Mouse (Mus musculus) midbrain, embryonic 15.5 days (tissue): Measurements from ENCODE around the gene Cdk12. TPM values are rescaled to one million over a fixed set of nuclear protein-coding genes. Genes with fewer than 3 reads are reported as not detected.
"Not testable (repeated sequence)": the region's sequence is repeated elsewhere in the genome, so short reads cannot be mapped to it uniquely, and the experiment has no call there.

Experiments used
- ATAC-seq: fragments of 200-750 bp; cut with Nextera tagmentation; replicated peaks from 2 replicates; pipeline ENCODE4 v1.8.0; 2017; ENCODE audit warnings: moderate TSS enrichment
- H3K27ac ChIP-seq: fragments of 300-500 bp; sonication (generic); 2 replicates; pipeline ENCODE4 v1.5.1; 2015; ENCODE audit warnings: mild to moderate bottlenecking, inconsistent platforms
- H3K27me3 ChIP-seq: fragments of 300-500 bp; sonication (generic); replicated peaks from 2 replicates; pipeline ENCODE4 v1.6.1; 2015; ENCODE audit warnings: inconsistent platforms
- H3K36me3 ChIP-seq: fragments of 300-500 bp; sonication (generic); replicated peaks from 2 replicates; pipeline ENCODE4 v1.6.1; 2015; ENCODE audit warnings: inconsistent platforms
- H3K4me1 ChIP-seq: fragments of 300-500 bp; sonication (generic); 2 replicates; pipeline ENCODE4 v1.6.1; 2015; ENCODE audit warnings: inconsistent platforms
- H3K4me2 ChIP-seq: fragments of 300-500 bp; sonication (generic); 2 replicates; pipeline ENCODE4 v1.6.1; 2015; ENCODE audit warnings: inconsistent platforms, mild to moderate bottlenecking, moderate library complexity
- H3K4me3 ChIP-seq: fragments of 300-500 bp; sonication (generic); 2 replicates; pipeline ENCODE4 v1.5.1; 2015; ENCODE audit warnings: mild to moderate bottlenecking, inconsistent platforms
- H3K9ac ChIP-seq: fragments of 300-500 bp; sonication (generic); 2 replicates; pipeline ENCODE4 v1.6.1; 2015; ENCODE audit warnings: mild to moderate bottlenecking, inconsistent platforms
- H3K9me3 ChIP-seq: fragments of 300-500 bp; sonication (generic); 2 replicates; pipeline ENCODE4 v1.6.1; 2016; ENCODE audit warnings: inconsistent platforms
- WGBS: fragments of 180-500 bp; shearing (Covaris S2); methylation state at CpG from one replicate; pipeline ENCODE4 v1.1.7; 2015; ENCODE audit warnings: mixed read lengths; 5-methylcytosine and 5-hydroxymethylcytosine counted together
- polyA plus RNA-seq: library from polyadenylated mRNA; unstranded; fragments of >200 nt; fragmentation: Nextera tagmentation; extraction: Ambion mirVana; gene quantifications from 2 replicates; pipeline ENCODE4 v1.2.1, GENCODE M21; 2015

Cdk12 gene
- polyA plus RNA-seq, result 9.5 and 9.7 TPM in 2 replicates

GRCm38 (mm10) chr11:98202641-98203350 lies at the start of gene Cdk12:
TSS of gene Cdk12 (plus strand) at chr11:98203059.
- no peaks in the 10 kb centered on the region for H3K36me3 ChIP-seq
- H3K4me2 ChIP-seq, result peak within 1 kb of the TSS; percentile 96
- under 1% methylated on average over 60 of the region's 63 CpGs for WGBS
- ATAC-seq, result peak; percentile 94
- H3K4me3 ChIP-seq, result peak within 1 kb of the TSS; percentile 91
- no peaks in the 10 kb centered on the region for H3K9me3 ChIP-seq
- peaks cover 33% of the 10 kb centered on the region for H3K4me1 ChIP-seq
- H3K27ac ChIP-seq, result peak within 1 kb of the TSS; percentile 99
- H3K9ac ChIP-seq, result peak within 1 kb of the TSS; percentile 97
- H3K27me3 ChIP-seq, result no peaks in the 10 kb centered on the region

- 88% methylated on average over 6 of the region's 6 CpGs for WGBS
- Histone ChIP-seq H3K36me3 (peaks cover 36% of the 10 kb centered on the region), H3K27me3 (no peaks in the 10 kb centered on the region), H3K27ac (no peak overlapping the region), H3K4me1 (peaks cover 3% of the 10 kb centered on the region; the same call in 1 of the 2 replicates), H3K4me3 (no peak overlapping the region), H3K4me2 (no peak overlapping the region), H3K9ac (no peak overlapping the region), H3K9me3 (no peaks in the 10 kb centered on the region)
- ATAC-seq, result no peak
Measured at GRCm38 (mm10) chr11:98155094-98155493, 47.8 kb upstream of the Cdk12 start.

- H3K36me3 ChIP-seq, result peaks cover 64% of the 10 kb centered on the region
- no peak overlapping the region for H3K4me2 ChIP-seq
- no peaks in the 10 kb centered on the region for H3K27me3 ChIP-seq
- no peak overlapping the region for H3K9ac ChIP-seq
- H3K27ac ChIP-seq, result no peak overlapping the region
- H3K4me1 ChIP-seq, result no peaks in the 10 kb centered on the region
- WGBS, result 88% methylated on average over 1 of the region's 1 CpGs
- H3K4me3 ChIP-seq, result no peak overlapping the region
- no peaks in the 10 kb centered on the region for H3K9me3 ChIP-seq
- ATAC-seq, result no peak
Measured at GRCm38 (mm10) chr11:98168400-98168799, 34.5 kb upstream of the Cdk12 start.

GRCm38 (mm10) chr11:98182149-98182548 lies 20.7 kb upstream of the Cdk12 start:
- WGBS, result 98% methylated on average over 3 of the region's 3 CpGs
- H3K9ac ChIP-seq, H3K9me3 ChIP-seq, H3K4me2 ChIP-seq, H3K27me3 ChIP-seq, H3K27ac ChIP-seq, H3K4me1 ChIP-seq, ATAC-seq, H3K4me3 ChIP-seq: not testable (repeated sequence)
- H3K36me3 ChIP-seq, result peaks cover 50% of the 10 kb centered on the region

- H3K4me3 ChIP-seq, result no peak overlapping the region
- no peak overlapping the region for H3K9ac ChIP-seq
- no peak overlapping the region for H3K4me2 ChIP-seq
- H3K9me3 ChIP-seq, result no peaks in the 10 kb centered on the region
- peaks cover 32% of the 10 kb centered on the region for H3K36me3 ChIP-seq
- no peak overlapping the region for H3K27ac ChIP-seq
- WGBS, result 93% methylated on average over 9 of the region's 9 CpGs
- ATAC-seq, result no peak
- H3K4me1 ChIP-seq, result peaks cover 22% of the 10 kb centered on the region
- no peaks in the 10 kb centered on the region for H3K27me3 ChIP-seq
Measured at GRCm38 (mm10) chr11:98187640-98188395, 15.0 kb upstream of the Cdk12 start.

- no peaks in the 10 kb centered on the region for H3K9me3 ChIP-seq
- WGBS, result 90% methylated on average over 5 of the region's 5 CpGs
- no peak overlapping the region for H3K4me2 ChIP-seq
- H3K27ac ChIP-seq, result no peak overlapping the region
- ATAC-seq, result no peak
- H3K36me3 ChIP-seq, result peaks cover 16% of the 10 kb centered on the region; the same call in 1 of the 2 replicates
- H3K9ac ChIP-seq, result no peak overlapping the region
- H3K4me1 ChIP-seq, result peaks cover 27% of the 10 kb centered on the region
- H3K4me3 ChIP-seq, result no peak overlapping the region
- no peaks in the 10 kb centered on the region for H3K27me3 ChIP-seq
Measured at GRCm38 (mm10) chr11:98190820-98191219, 12.0 kb upstream of the Cdk12 start.

GRCm38 (mm10) chr11:98192901-98193805 lies 9.7 kb upstream of the Cdk12 start, which contains the start of gene Med1:
TSS of gene Med1 (minus strand) at chr11:98193293.
- no peaks in the 10 kb centered on the region for H3K9me3 ChIP-seq
- no peaks in the 10 kb centered on the region for H3K27me3 ChIP-seq
- WGBS, result under 1% methylated on average over 53 of the region's 53 CpGs
- peak within 1 kb of the TSS; percentile 68 for H3K4me3 ChIP-seq
- peak within 1 kb of the TSS; percentile 91 for H3K9ac ChIP-seq
- peak within 1 kb of the TSS; percentile 91 for H3K27ac ChIP-seq
- peak; percentile 96 for ATAC-seq
- peak within 1 kb of the TSS; percentile 68 for H3K4me2 ChIP-seq
- H3K36me3 ChIP-seq, result peaks cover 1% of the 10 kb centered on the region; the same call in 1 of the 2 replicates
- H3K4me1 ChIP-seq, result peaks cover 27% of the 10 kb centered on the region

- peak overlapping the region; percentile 95 for H3K4me2 ChIP-seq
- no peaks in the 10 kb centered on the region for H3K9me3 ChIP-seq
- H3K27ac ChIP-seq, result peak overlapping the region; percentile 99
- H3K4me1 ChIP-seq, result peaks cover 25% of the 10 kb centered on the region
- peak overlapping the region; percentile 69 for H3K9ac ChIP-seq
- H3K4me3 ChIP-seq, result peak overlapping the region; percentile 91
- WGBS, result 3% methylated on average over 27 of the region's 27 CpGs
- no peaks in the 10 kb centered on the region for H3K27me3 ChIP-seq
- H3K36me3 ChIP-seq, result no peaks in the 10 kb centered on the region
- no peak for ATAC-seq
Measured at GRCm38 (mm10) chr11:98201791-98202640, 843 bp upstream of the Cdk12 start.

GRCm38 (mm10) chr11:98203351-98203911 lies 572 bp downstream of the Cdk12 start:
- Histone ChIP-seq H3K4me3 (peak overlapping the region; percentile 91), H3K4me2 (peak overlapping the region; percentile 96), H3K4me1 (peaks cover 39% of the 10 kb centered on the region), H3K9ac (peak overlapping the region; percentile 97), H3K27me3 (no peaks in the 10 kb centered on the region), H3K36me3 (no peaks in the 10 kb centered on the region; the same call in 1 of the 2 replicates), H3K27ac (peak overlapping the region; percentile 99), H3K9me3 (no peaks in the 10 kb centered on the region)
- WGBS, result under 1% methylated on average over 37 of the region's 37 CpGs
- ATAC-seq, result peak; percentile 49

- peak overlapping the region; percentile 96 for H3K4me2 ChIP-seq
- peak overlapping the region; percentile 91 for H3K4me3 ChIP-seq
- ATAC-seq, result no peak
- no peak overlapping the region; the same call in 1 of the 2 replicates for H3K27ac ChIP-seq
- under 1% methylated on average over 16 of the region's 16 CpGs for WGBS
- H3K36me3 ChIP-seq, result peaks cover 1% of the 10 kb centered on the region
- no peaks in the 10 kb centered on the region for H3K9me3 ChIP-seq
- peak overlapping the region; percentile 97 for H3K9ac ChIP-seq
- H3K4me1 ChIP-seq, result peaks cover 39% of the 10 kb centered on the region
- no peaks in the 10 kb centered on the region for H3K27me3 ChIP-seq
Measured at GRCm38 (mm10) chr11:98203931-98204421, 1.1 kb downstream of the Cdk12 start.

GRCm38 (mm10) chr11:98205463-98205862 lies 2.6 kb downstream of the Cdk12 start:
- H3K9me3 ChIP-seq, result no peaks in the 10 kb centered on the region
- H3K36me3 ChIP-seq, result peaks cover 13% of the 10 kb centered on the region
- no peak overlapping the region for H3K9ac ChIP-seq
- H3K27ac ChIP-seq, result no peak overlapping the region
- peak overlapping the region; percentile 42 for H3K4me2 ChIP-seq
- H3K27me3 ChIP-seq, result no peaks in the 10 kb centered on the region
- H3K4me3 ChIP-seq, result peak overlapping the region; percentile 15; the same call in 1 of the 2 replicates
- H3K4me1 ChIP-seq, result peaks cover 39% of the 10 kb centered on the region
- ATAC-seq, result no peak
